Mouse (Mus musculus) lung, postnatal 0 days (tissue): ENCODE measurements around the gene Hdac8.

Experiments used
- CTCF ChIP-seq: IDR thresholded peaks from 2 replicates; pipeline ENCODE4 v1.5.1; 2016; ENCODE audit warnings: antibody characterized with exemption, mild to moderate bottlenecking
- EP300 ChIP-seq: IDR thresholded peaks from 2 replicates; pipeline ENCODE4 v1.6.1; 2016; ENCODE audit warnings: antibody characterized with exemption, mild to moderate bottlenecking, control low read depth

- TF ChIP-seq CTCF, result no peak
- no peak for TF ChIP-seq EP300
Observed at GRCm38 (mm10) chrX:102416972-102417371, 88.2 kb downstream of the Hdac8 start.
